Mouse (Mus musculus) CH12.LX (cell line): Measurements from ENCODE around the gene Rpl23. TPM values are rescaled to one million over a fixed set of nuclear protein-coding genes. Genes with fewer than 3 reads are reported as not detected.

Source experiments
- DNase-seq: peaks from one replicate; pipeline ENCODE4 v3.0.0-alpha.2; 2013; ENCODE audit errors: extremely low read depth
- H3K27ac ChIP-seq: 2 replicates; pipeline ENCODE4 v1.5.1; 2012; ENCODE audit warnings: low read depth, mild to moderate bottlenecking, control low read depth, moderate library complexity; ENCODE audit not compliant: insufficient read depth
- H3K27me3 ChIP-seq: replicated peaks from 2 replicates; pipeline ENCODE3; 2012; ENCODE audit warnings: inconsistent platforms
- H3K36me3 ChIP-seq, 2 experiments: replicated peaks in 1 of 2; 2 replicates each; pipeline versions ENCODE3 to v1.6.1; 2012; ENCODE audit warnings: inconsistent platforms in 1 of 2, low read length in 1 of 2, mild to moderate bottlenecking in 1 of 2, mixed read lengths in 1 of 2, moderate library complexity in 1 of 2; ENCODE audit not compliant: control insufficient read depth in 1 of 2, insufficient read depth in 1 of 2
- H3K4me1 ChIP-seq, 2 experiments: 2 replicates each; pipeline ENCODE4 v1.6.1; 2012; ENCODE audit warnings: inconsistent platforms in 1 of 2, moderate library complexity in 1 of 2; ENCODE audit not compliant: insufficient read depth in 2 of 2, control insufficient read depth in 1 of 2
- H3K4me2 ChIP-seq: 2 replicates; pipeline ENCODE4 v1.6.1; 2012; ENCODE audit warnings: low read depth, mild to moderate bottlenecking, control low read depth; ENCODE audit not compliant: poor library complexity, insufficient read depth, severe bottlenecking
- H3K4me3 ChIP-seq, 3 experiments: fragments of 150-350 bp in 1 of 3; sonication (generic) in 1 of 3; replicated peaks in 1 of 3; 2 replicates each; pipeline versions ENCODE3 to v1.5.1; 2011 to 2012; ENCODE audit warnings: low read depth in 2 of 3, low read length in 2 of 3, mild to moderate bottlenecking in 2 of 3, moderate library complexity in 2 of 3, control low read depth in 1 of 3, improper control_type of control experiment in 1 of 3, inconsistent platforms in 1 of 3, mixed read lengths in 1 of 3; ENCODE audit not compliant: poor library complexity in 1 of 3
- H3K79me2 ChIP-seq: replicated peaks from 2 replicates; pipeline ENCODE4 v1.6.1; 2012; ENCODE audit warnings: mild to moderate bottlenecking, moderate library complexity; ENCODE audit not compliant: control insufficient read depth, poor library complexity, insufficient read depth, severe bottlenecking; ENCODE audit errors: extremely low read depth
- H3K9ac ChIP-seq: 2 replicates; pipeline ENCODE4 v1.6.1; 2012; ENCODE audit warnings: low read depth, mild to moderate bottlenecking, control low read depth, moderate library complexity; ENCODE audit not compliant: insufficient read depth
- H3K9me3 ChIP-seq: replicated peaks from 2 replicates; pipeline ENCODE3; 2012; ENCODE audit warnings: low read length, inconsistent platforms, mixed read lengths
- CHD1 ChIP-seq: IDR thresholded peaks from 2 replicates; pipeline ENCODE4 v1.6.1; 2012; ENCODE audit warnings: low read depth, low read length, improper control_type of control experiment, inconsistent platforms
- E2F4 ChIP-seq: IDR thresholded peaks from 2 replicates; pipeline ENCODE4 v1.6.1; 2011; ENCODE audit warnings: low read depth, low read length, improper control_type of control experiment; ENCODE audit not compliant: insufficient replicate concordance
- EP300 ChIP-seq: IDR thresholded peaks from 2 replicates; pipeline ENCODE4 v1.6.1; 2011; ENCODE audit warnings: low read length, improper control_type of control experiment
- GABPA ChIP-seq: IDR thresholded peaks from 2 replicates; pipeline ENCODE4 v1.6.1; 2012; ENCODE audit warnings: low read depth, low read length, improper control_type of control experiment, inconsistent platforms; ENCODE audit not compliant: insufficient replicate concordance
- HCFC1 ChIP-seq: IDR thresholded peaks from 2 replicates; pipeline ENCODE4 v1.6.1; 2012; ENCODE audit warnings: low read depth, mild to moderate bottlenecking, inconsistent platforms, low read length, improper control_type of control experiment
- JUN ChIP-seq: IDR thresholded peaks from 2 replicates; pipeline ENCODE4 v1.6.1; 2011; ENCODE audit warnings: low read depth, mild to moderate bottlenecking, low read length, improper control_type of control experiment, moderate library complexity; ENCODE audit not compliant: insufficient read depth
- MAFK ChIP-seq: IDR thresholded peaks from 2 replicates; pipeline ENCODE4 v1.6.1; 2011; ENCODE audit warnings: low read length, improper control_type of control experiment; ENCODE audit not compliant: insufficient replicate concordance
- MAZ ChIP-seq: IDR thresholded peaks from 2 replicates; pipeline ENCODE4 v1.6.1; 2012; ENCODE audit warnings: low read depth, mild to moderate bottlenecking, inconsistent platforms, low read length, improper control_type of control experiment, moderate library complexity
- NRF1 ChIP-seq: IDR thresholded peaks from 2 replicates; pipeline ENCODE4 v1.6.1; 2014; ENCODE audit warnings: low read depth, mild to moderate bottlenecking, inconsistent platforms, low read length, improper control_type of control experiment, moderate library complexity
- PAX5 ChIP-seq: IDR thresholded peaks from 2 replicates; pipeline ENCODE4 v1.6.1; 2012; ENCODE audit warnings: low read length, inconsistent platforms, mixed read lengths
- POLR2A ChIP-seq: IDR thresholded peaks from 2 replicates; pipeline ENCODE4 v1.6.1; 2011; ENCODE audit warnings: low read depth, mild to moderate bottlenecking, improper control_type of control experiment, low read length
- SIN3A ChIP-seq: IDR thresholded peaks from 2 replicates; pipeline ENCODE4 v1.6.1; 2012; ENCODE audit warnings: low read length, improper control_type of control experiment, inconsistent platforms
- TCF12 ChIP-seq: IDR thresholded peaks from 2 replicates; pipeline ENCODE4 v1.6.1; 2014; ENCODE audit warnings: low read depth, mild to moderate bottlenecking, inconsistent platforms, low read length, improper control_type of control experiment
- UBTF ChIP-seq: IDR thresholded peaks from 2 replicates; pipeline ENCODE4 v1.6.1; 2012; ENCODE audit warnings: low read depth, mild to moderate bottlenecking, inconsistent platforms, low read length, improper control_type of control experiment, moderate library complexity
- USF1 ChIP-seq: IDR thresholded peaks from 2 replicates; pipeline ENCODE4 v1.6.1; 2014; ENCODE audit warnings: low read depth, mild to moderate bottlenecking, inconsistent platforms, low read length, improper control_type of control experiment
- ZKSCAN1 ChIP-seq: IDR thresholded peaks from 2 replicates; pipeline ENCODE4 v1.6.1; 2012; ENCODE audit warnings: low read depth, inconsistent platforms, low read length, improper control_type of control experiment, borderline replicate concordance
- ZMIZ1 ChIP-seq: IDR thresholded peaks from 2 replicates; pipeline ENCODE4 v1.6.1; 2012; ENCODE audit warnings: low read depth, mild to moderate bottlenecking, inconsistent platforms, low read length, improper control_type of control experiment
- dilution Hi-C: fragments of 300-500 bp; cut with MboI; formaldehyde crosslinking; loops from 2 replicates; pipeline ENCODE4 v1.14.3; 2020; ENCODE audit warnings: low sequenced_read_pairs; ENCODE audit not compliant: extremely low pct_unique_long_range_greater_than_20kb, extremely low pct_ligation_motif_present
- in situ Hi-C: fragments of 300-500 bp; cut with MboI; formaldehyde crosslinking; loops from 3 replicates; pipeline ENCODE4 v1.14.3; 2019; ENCODE audit warnings: low sequenced_read_pairs, low pct_ligation_motif_present, low pct_unique_long_range_greater_than_20kb, mixed read lengths
- polyA plus RNA-seq: library from polyadenylated mRNA; unstranded; fragments of >175 nt; gene quantifications from 2 replicates; pipeline ENCODE4 v1.2.1, GENCODE M21; 2012; ENCODE audit warnings: low read depth; ENCODE audit not compliant: insufficient read length
- total RNA-seq, 2 experiments: library from RNA; depleted of rRNA; stranded (reverse); fragments of 300-350 nt in 1 of 2; fragments of >200 nt in 1 of 2; gene quantifications; 2 replicates each; pipeline ENCODE4 v1.2.3; 2012 to 2014

Rpl23 gene
- total and polyA plus RNA-seq, 3 experiments, result 1,387 to 2,073 (median 1,878) TPM

DNA sequence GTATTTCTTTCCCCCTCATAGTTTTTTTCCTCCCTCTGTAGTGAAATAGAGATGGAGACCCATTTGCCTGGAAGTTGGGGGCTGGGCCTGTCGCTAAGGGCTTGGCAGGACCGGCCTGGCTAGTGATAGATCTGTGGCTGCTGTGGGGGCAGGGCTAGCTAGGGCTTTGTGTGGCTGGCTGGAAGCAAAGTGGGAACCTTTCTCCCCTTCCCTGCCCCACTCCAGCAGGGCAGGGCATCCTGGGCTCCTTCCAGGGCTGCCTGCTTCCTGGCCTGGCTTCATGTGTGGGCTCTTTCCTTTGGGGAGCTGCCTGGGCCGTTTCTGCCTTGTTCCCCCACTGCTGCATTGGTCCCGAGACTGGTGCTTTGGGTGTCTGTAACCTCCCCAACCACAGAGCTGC, 36.3 kb upstream of the Rpl23 start:
- no peaks in the 10 kb centered on the region for H3K27me3 ChIP-seq
- no peak overlapping the region for H3K27ac ChIP-seq
- no peak overlapping the region for H3K9ac ChIP-seq
- no peak for TF ChIP-seq ZMIZ1
- no peak for TF ChIP-seq E2F4
- peaks cover 16 to 61% of the 10 kb centered on the region in 2 experiments for H3K4me1 ChIP-seq
- dilution Hi-C loops, result no loop called here
- no peaks in the 10 kb centered on the region for H3K9me3 ChIP-seq
- H3K4me3 ChIP-seq, result no peak overlapping the region
- DNase-seq, result no peak
- H3K79me2 ChIP-seq, result no peaks in the 10 kb centered on the region
- in situ Hi-C loops, result no loop called here
- H3K4me2 ChIP-seq, result no peak overlapping the region
- H3K36me3 ChIP-seq, result peaks cover 2 to 79% of the 10 kb centered on the region in 2 experiments

DNA sequence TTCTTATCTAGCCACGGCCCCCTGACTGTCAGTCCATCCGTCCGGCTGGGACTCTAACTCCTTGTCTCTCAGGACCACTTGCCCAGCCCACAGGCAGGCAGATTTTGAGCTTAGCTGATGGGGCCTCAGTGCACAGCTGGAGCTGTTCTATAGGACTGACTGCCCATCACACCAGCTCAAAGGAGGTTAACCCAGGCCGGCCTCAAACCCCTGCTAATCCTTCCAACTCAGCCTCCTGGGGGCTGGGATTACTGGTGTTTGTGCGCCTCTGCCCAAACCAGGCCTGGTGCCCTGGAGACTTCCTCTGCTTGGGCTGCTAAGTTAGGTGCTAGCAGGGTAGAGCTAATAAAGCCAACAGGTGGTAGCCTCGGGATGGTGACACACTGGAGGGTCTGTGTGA, 35.8 kb upstream of the Rpl23 start:
- H3K4me1 ChIP-seq, result peaks cover 16 to 67% of the 10 kb centered on the region in 2 experiments
- in situ Hi-C loops (no loop called here), dilution Hi-C loops (no loop called here)
- H3K9ac ChIP-seq, result no peak overlapping the region
- peaks cover 2 to 81% of the 10 kb centered on the region in 2 experiments for H3K36me3 ChIP-seq
- TF ChIP-seq ZKSCAN1 (no peak), MAZ (no peak), GABPA (no peak), UBTF (no peak), PAX5 (no peak), CHD1 (no peak), USF1 (no peak), SIN3A (no peak), POLR2A (no peak), EP300 (no peak), JUN (no peak), MAFK (no peak), TCF12 (no peak), NRF1 (no peak), HCFC1 (no peak)
- DNase-seq, result no peak
- no peak overlapping the region for H3K4me3 ChIP-seq
- no peak overlapping the region for H3K4me2 ChIP-seq
- no peaks in the 10 kb centered on the region for H3K9me3 ChIP-seq
- H3K27me3 ChIP-seq, result no peaks in the 10 kb centered on the region
- H3K79me2 ChIP-seq, result no peaks in the 10 kb centered on the region
- no peak overlapping the region for H3K27ac ChIP-seq
